Mouse (Mus musculus) midbrain, embryonic 16.5 days (tissue): ENCODE measurements around the gene Tbx4. TPM values are rescaled to one million over a fixed set of nuclear protein-coding genes. Genes with fewer than 3 reads are reported as not detected.

Source experiments
- ATAC-seq: fragments of 200-750 bp; cut with Nextera tagmentation; 2 replicates; pipeline ENCODE4 v1.8.0; 2017; ENCODE audit warnings: moderate TSS enrichment
- H3K27ac ChIP-seq: fragments of 300-500 bp; sonication (generic); 2 replicates; pipeline ENCODE4 v1.5.1; 2014; ENCODE audit warnings: mild to moderate bottlenecking, low read length, mixed read lengths
- H3K27me3 ChIP-seq: fragments of 300-500 bp; sonication (generic); 2 replicates; pipeline ENCODE4 v1.6.1; 2014; ENCODE audit warnings: low read depth, low read length, mixed read lengths; ENCODE audit not compliant: control insufficient read depth, insufficient read depth
- H3K36me3 ChIP-seq: fragments of 300-500 bp; sonication (generic); 2 replicates; pipeline ENCODE4 v1.6.1; 2014; ENCODE audit warnings: mild to moderate bottlenecking, low read length, moderate library complexity, mixed read lengths; ENCODE audit not compliant: control insufficient read depth, insufficient read depth
- H3K4me1 ChIP-seq: fragments of 300-500 bp; sonication (generic); 2 replicates; pipeline ENCODE4 v1.6.1; 2014; ENCODE audit warnings: mild to moderate bottlenecking, low read length, mixed read lengths; ENCODE audit not compliant: control insufficient read depth, insufficient read depth
- H3K4me2 ChIP-seq: fragments of 300-500 bp; sonication (generic); 2 replicates; pipeline ENCODE4 v1.6.1; 2014; ENCODE audit warnings: mild to moderate bottlenecking, low read length, mixed read lengths
- H3K4me3 ChIP-seq: fragments of 300-500 bp; sonication (generic); 2 replicates; pipeline ENCODE4 v1.5.1; 2014; ENCODE audit warnings: low read depth, mild to moderate bottlenecking, low read length, moderate library complexity, mixed read lengths
- H3K9ac ChIP-seq: fragments of 300-500 bp; sonication (generic); 2 replicates; pipeline ENCODE4 v1.6.1; 2014; ENCODE audit warnings: low read depth, low read length, mixed read lengths
- H3K9me3 ChIP-seq: fragments of 300-500 bp; sonication (generic); replicated peaks from 2 replicates; pipeline ENCODE4 v1.6.1; 2014; ENCODE audit warnings: mild to moderate bottlenecking, low read length, mixed read lengths; ENCODE audit not compliant: control insufficient read depth, poor library complexity, severe bottlenecking
- WGBS: fragments of 180-500 bp; shearing (Covaris S2); extraction: QIAGEN DNeasy Blood & Tissue Kit; methylation state at CpG from one replicate; pipeline ENCODE4 v1.1.7; 2014; 5-methylcytosine and 5-hydroxymethylcytosine counted together
- polyA plus RNA-seq: library from polyadenylated mRNA; unstranded; fragments of >200 nt; fragmentation: Nextera tagmentation; extraction: Ambion mirVana; gene quantifications from 2 replicates; pipeline ENCODE4 v1.2.1, GENCODE M21; 2015

The Tbx4 gene
- polyA plus RNA-seq = 0.17 and 0.43 TPM in 2 replicates

DNA sequence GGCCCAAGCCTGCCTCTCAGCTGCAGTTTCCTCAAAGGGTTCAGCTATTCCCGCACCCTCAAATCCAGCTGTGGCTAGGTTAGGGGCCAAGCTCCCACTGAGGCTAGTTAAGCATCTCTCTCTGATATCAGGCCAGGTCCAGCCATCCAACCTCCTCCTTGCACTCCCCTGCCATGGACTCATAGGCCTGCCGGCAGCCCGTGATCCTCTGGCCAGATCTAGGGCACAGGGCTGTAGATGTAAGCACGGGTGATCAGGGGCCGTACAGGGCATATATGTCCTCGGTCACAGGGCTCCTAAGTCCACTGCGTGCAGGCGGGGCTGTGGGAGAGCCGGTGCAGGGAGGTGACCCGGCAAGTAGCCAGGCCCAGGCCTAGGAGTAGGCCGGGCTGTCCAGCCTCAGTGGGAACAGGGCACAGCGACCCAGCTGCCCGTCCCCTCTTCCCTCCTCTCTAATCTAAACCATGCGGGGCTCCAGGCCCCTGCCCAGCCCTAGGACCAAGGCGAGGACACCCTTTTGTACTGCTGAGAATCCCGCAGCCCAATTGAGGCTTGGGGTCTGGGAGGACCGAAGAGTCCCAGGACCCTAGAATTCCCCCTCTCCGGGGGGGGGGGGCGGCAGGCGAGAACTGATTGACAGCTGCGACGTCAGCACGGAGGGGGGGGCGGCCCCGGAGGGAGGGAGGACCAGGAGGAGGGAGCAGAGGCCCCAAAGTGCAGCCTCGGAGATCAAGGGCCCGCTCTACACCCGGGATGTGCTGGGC, at the start of gene Tbx4:
Gene Tbx4, plus strand, starts transcription at position 758 of the 764 bp plus-strand sequence.
- Histone ChIP-seq H3K4me2 (no peak within 1 kb of the TSS), H3K9ac (no peak within 1 kb of the TSS), H3K4me3 (no peak within 1 kb of the TSS), H3K9me3 (no peaks in the 10 kb centered on the region), H3K27ac (no peak within 1 kb of the TSS), H3K4me1 (no peaks in the 10 kb centered on the region), H3K36me3 (no peaks in the 10 kb centered on the region), H3K27me3 (peaks cover 43% of the 10 kb centered on the region)
- ATAC-seq = no peak
- 15% methylated on average over 21 of the region's 28 CpGs for WGBS

DNA sequence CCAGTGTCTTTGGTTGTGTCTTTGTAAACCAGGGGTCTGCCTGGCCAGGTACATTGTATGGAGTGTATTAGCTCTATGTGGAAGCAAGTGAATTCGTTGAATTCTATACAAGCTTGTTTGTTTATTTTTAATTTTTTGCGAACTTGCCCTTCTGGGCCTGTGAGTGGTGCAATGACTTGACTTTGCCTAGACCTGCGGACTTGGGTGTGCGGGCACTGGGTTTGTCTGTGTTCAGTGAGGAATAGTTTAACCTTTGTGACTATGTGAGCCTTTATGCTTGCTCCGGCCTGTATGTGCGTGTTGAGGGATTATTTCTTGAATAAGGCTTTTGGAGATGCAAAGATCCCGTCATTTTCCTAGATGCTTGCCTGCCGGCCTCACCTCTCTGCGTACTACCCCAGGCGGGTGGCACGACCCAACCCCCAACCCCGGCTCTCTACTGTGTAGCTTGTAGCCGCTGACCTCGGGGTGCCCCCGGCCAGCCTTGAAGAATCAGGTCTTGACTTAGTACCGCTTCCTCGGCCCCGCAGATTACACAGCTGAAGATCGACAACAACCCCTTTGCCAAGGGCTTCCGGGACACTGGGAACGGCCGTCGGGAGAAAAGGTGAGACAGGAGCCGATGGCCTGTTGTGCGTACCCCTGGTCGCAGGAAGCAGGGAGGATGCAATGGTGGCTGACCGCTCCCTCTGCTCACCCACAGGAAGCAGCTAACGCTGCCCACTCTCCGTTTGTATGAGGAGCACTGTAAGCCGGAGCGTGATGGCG, 49.5 kb upstream of the Tbx4 start:
- ATAC-seq = no peak
- H3K27me3 ChIP-seq = peaks cover 55% of the 10 kb centered on the region
- peaks cover 9% of the 10 kb centered on the region for H3K4me1 ChIP-seq
- no peak overlapping the region for H3K9ac ChIP-seq
- H3K27ac ChIP-seq = no peak overlapping the region
- no peak overlapping the region for H3K4me2 ChIP-seq
- no peak overlapping the region for H3K4me3 ChIP-seq
- H3K9me3 ChIP-seq = no peaks in the 10 kb centered on the region
- 1% methylated on average over 32 of the region's 32 CpGs for WGBS
- no peaks in the 10 kb centered on the region for H3K36me3 ChIP-seq

DNA sequence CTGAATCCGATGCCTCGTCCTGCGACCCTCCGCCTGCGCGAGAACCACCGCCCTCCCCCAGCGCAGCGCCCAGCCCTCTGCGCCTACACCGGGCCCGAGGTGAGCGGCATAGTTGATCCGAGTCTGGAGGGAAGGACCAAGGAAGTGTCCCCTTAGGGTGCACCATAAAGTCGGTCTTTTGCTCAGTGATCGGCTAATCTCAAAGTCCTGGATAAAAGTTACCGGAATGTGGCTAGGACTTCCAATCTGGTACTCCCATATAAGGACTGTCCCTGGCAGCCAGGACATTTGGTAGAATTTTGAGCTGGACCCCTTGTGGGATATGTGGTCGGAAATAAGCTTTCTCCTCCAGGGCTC, 49.0 kb upstream of the Tbx4 start:
- Histone ChIP-seq H3K27me3 (peaks cover 57% of the 10 kb centered on the region), H3K27ac (no peak overlapping the region), H3K4me2 (no peak overlapping the region), H3K4me1 (peaks cover 12% of the 10 kb centered on the region), H3K4me3 (no peak overlapping the region), H3K9me3 (no peaks in the 10 kb centered on the region), H3K36me3 (no peaks in the 10 kb centered on the region), H3K9ac (no peak overlapping the region)
- no peak for ATAC-seq
- 1% methylated on average over 18 of the region's 18 CpGs for WGBS

DNA sequence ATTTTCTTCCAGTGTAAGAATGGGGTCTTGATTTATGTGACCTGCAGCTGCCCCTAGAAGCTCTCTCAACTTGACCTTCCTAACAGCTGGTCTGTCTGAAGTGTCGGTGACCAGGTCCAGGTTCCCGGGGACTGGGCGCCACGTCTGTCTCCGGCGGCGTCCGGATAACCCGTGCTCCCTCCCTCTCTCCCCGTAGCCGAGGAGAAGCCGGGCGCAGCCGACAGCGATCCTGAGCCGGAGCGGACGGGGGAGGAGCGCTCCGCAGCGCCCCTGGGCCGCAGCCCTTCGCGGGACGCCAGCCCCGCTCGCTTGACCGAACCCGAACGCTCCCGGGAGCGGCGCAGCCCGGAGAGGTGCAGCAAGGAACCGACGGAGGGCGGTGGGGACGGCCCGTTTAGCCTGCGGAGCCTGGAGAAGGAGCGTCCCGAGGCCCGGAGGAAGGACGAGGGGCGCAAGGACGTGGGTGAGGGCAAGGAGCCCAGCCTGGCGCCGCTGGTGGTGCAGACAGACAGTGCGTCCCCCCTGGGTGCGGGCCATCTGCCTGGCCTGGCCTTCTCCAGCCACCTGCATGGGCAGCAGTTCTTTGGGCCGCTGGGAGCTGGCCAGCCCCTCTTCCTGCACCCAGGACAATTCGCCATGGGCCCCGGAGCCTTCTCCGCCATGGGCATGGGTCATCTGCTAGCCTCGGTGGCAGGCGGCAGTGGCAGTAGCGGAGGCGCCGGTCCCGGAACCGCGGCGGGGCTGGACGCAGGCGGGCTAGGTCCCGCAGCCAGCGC, 48.4 kb upstream of the Tbx4 start:
- H3K4me1 ChIP-seq = peaks cover 12% of the 10 kb centered on the region
- under 1% methylated on average over 67 of the region's 67 CpGs for WGBS
- no peak overlapping the region for H3K4me2 ChIP-seq
- no peak for ATAC-seq
- H3K27me3 ChIP-seq = peaks cover 63% of the 10 kb centered on the region
- H3K9ac ChIP-seq = no peak overlapping the region
- no peaks in the 10 kb centered on the region for H3K9me3 ChIP-seq
- no peaks in the 10 kb centered on the region for H3K36me3 ChIP-seq
- no peak overlapping the region for H3K27ac ChIP-seq
- H3K4me3 ChIP-seq = 0 out of 2 replicates have a peak overlapping the region, but pooled peaks have one; percentile 10

DNA sequence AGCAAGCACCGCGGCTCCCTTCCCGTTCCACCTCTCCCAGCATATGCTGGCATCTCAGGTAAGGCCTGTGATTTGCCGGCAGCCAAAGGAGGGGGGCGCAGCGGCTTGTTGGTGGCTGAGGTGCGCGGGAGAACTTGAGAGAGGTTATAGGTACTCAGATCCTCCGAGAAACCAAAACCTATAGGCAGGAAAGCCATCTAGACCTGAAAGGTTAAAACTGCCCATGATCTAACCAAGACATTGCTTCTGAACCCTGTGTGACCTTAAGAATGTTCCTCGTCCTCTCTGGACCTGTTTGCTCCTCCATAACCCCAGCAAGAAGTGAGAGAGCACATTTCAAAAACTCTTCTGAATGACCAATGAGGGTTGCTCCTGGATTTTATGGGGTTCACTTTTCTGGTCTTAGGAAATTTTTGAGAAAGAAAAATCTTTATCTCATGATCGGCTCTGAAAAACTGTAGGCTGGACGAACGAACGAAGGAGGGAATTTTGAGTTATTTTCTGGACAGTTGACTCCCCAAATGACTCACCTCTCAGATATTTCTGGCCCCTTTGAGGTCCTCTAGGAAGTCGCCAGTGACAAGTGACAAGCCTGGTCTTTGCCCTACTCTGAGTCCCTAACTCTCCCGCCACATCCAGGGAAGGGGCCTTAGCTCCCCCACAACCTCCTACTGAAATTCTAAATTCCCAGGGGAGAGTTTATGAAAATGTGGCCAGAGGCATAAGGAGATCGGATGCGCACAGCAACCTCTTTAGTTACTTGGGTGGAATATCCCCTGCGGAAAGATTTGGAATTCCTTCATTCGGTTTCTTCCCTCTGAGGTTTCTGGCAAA, 47.6 kb upstream of the Tbx4 start:
- Histone ChIP-seq H3K9me3 (no peaks in the 10 kb centered on the region), H3K4me1 (peaks cover 9% of the 10 kb centered on the region), H3K4me2 (no peak overlapping the region), H3K9ac (no peak overlapping the region), H3K27me3 (peaks cover 70% of the 10 kb centered on the region), H3K36me3 (no peaks in the 10 kb centered on the region), H3K27ac (no peak overlapping the region), H3K4me3 (no peak overlapping the region)
- WGBS = 5% methylated on average over 20 of the region's 20 CpGs
- no peak for ATAC-seq

DNA sequence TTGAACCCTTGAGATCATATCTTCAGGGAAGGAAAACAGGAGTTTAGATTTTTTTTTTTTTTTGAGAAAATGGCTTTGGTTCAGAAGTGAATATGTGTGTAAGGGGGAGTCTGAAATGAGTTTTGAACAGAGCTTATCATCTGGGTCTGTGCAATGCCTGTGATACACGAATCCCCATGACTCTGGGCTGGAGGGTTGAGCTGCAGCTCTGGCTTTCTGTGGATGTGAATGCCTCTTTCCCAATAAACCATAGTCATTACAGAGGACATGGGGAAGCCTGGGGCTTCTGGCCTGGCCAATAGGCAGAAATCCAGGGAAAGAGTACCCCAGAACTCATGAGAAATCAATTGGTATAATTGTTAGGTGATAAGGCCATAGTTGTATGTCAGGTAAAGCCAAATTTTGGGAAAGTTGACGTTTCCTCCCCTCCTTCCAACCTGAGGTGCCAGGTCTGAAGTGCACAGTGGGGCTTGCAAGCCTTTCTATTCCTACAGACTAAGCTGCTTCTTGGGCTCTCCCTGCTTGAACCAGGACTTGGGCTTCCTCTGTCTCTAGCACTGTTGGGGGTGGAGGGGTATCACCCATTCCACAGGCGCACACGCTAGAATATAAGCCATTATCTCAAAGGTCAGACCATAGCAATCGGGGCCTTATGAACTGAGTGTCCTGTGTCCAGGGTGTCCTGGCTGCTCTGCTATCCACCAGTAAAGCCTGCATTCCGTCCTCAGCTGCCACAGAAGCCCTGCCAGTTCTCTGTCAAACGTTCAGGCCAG, 46.8 kb upstream of the Tbx4 start:
- H3K4me2 ChIP-seq = no peak overlapping the region

DNA sequence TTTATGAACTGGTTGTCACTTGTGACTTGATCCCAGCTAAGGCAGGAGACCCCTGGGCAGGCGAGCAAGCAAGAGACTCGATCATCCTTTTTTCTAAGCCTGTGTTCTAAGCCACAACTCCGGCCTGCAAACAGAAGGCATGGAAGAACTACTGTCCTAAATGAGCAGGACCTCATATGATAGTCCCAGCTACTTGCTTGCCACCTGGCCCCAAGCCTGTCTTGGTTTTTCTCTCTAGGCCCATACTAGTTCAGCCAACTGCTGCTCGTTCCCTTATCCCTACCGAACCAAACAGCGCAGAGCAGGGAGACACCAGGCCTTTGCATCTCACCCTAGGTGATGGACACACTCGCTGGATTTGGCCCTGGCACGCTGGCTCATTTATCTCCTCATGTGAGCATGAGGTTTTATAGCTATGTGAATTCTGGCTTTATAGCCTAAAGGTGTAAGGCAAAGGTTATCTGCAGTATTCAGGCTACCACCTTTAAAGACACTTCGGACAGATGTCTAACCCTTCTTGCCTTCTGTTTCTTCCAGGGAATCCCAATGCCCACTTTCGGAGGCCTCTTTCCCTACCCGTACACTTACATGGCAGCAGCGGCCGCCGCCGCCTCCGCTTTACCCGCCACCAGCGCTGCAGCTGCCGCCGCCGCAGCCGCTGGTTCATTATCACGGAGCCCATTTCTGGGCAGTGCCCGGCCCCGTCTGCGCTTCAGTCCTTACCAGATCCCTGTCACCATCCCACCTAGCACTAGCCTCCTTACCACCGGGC, 46.0 kb upstream of the Tbx4 start:
- Histone ChIP-seq H3K9me3 (no peaks in the 10 kb centered on the region), H3K9ac (no peak overlapping the region; the same call in 1 of the 2 replicates), H3K4me1 (peaks cover 14% of the 10 kb centered on the region), H3K36me3 (no peaks in the 10 kb centered on the region), H3K27me3 (peaks cover 66% of the 10 kb centered on the region), H3K4me2 (peak overlapping the region; percentile 10; the same call in 1 of the 2 replicates), H3K27ac (no peak overlapping the region), H3K4me3 (peak overlapping the region; percentile 8; the same call in 1 of the 2 replicates)
- 4% methylated on average over 27 of the region's 27 CpGs for WGBS
- no peak for ATAC-seq

More for the DNA sequence above, 46.8 kb upstream of the Tbx4 start:
- H3K4me3 ChIP-seq = no peak overlapping the region
- peaks cover 13% of the 10 kb centered on the region for H3K4me1 ChIP-seq
- no peaks in the 10 kb centered on the region for H3K9me3 ChIP-seq
- peaks cover 66% of the 10 kb centered on the region for H3K27me3 ChIP-seq
- no peaks in the 10 kb centered on the region for H3K36me3 ChIP-seq
- WGBS = 10% methylated on average over 7 of the region's 7 CpGs
- ATAC-seq = no peak
- no peak overlapping the region for H3K27ac ChIP-seq
- no peak overlapping the region for H3K9ac ChIP-seq
